Mouse (Mus musculus) brain, embryonic 14.5 days (tissue): ENCODE data around the gene Dcun1d2. TPM values are rescaled to one million over a fixed set of nuclear protein-coding genes. Genes with fewer than 3 reads are reported as not detected.
A peak's percentile ranks its signal among the peaks of the same experiment; 100 is the strongest.
"Not testable (repeated sequence)": the region's sequence is repeated elsewhere in the genome, so short reads cannot be mapped to it uniquely, and the experiment has no call there.

Experiments used
- DNase-seq: peaks from one replicate; pipeline ENCODE4 v3.0.0-alpha.2; 2011; ENCODE audit warnings: low read depth
- CTCF ChIP-seq: fragments of 200-500 bp; IDR thresholded peaks from 2 replicates; pipeline ENCODE4 v1.5.1; 2012; ENCODE audit warnings: inconsistent platforms, mild to moderate bottlenecking, moderate library complexity, borderline replicate concordance; ENCODE audit not compliant: insufficient read depth, insufficient read length; ENCODE audit errors: extremely low read depth
- POLR2A ChIP-seq: fragments of 200-500 bp; IDR thresholded peaks from 2 replicates; pipeline ENCODE4 v1.6.1; 2012; ENCODE audit warnings: mild to moderate bottlenecking, inconsistent platforms, borderline replicate concordance; ENCODE audit not compliant: poor library complexity, insufficient read depth, insufficient read length, severe bottlenecking; ENCODE audit errors: extremely low read depth
- polyA plus RNA-seq: library from polyadenylated mRNA; depleted of rRNA; stranded (reverse); fragments of >200 nt; gene quantifications from 2 replicates; pipeline ENCODE4 v1.2.3, GENCODE M21; 2012; rRNA removed

The Dcun1d2 gene
- polyA plus RNA-seq, result 42.6 and 44.2 TPM in 2 replicates

GRCm38 (mm10) chr8:13287692-13288623 is at the start of gene Dcun1d2, which contains the start of gene Tmco3:
TSS of gene Dcun1d2 (minus strand) at chr8:13288131.
TSS of gene Tmco3 (plus strand) at chr8:13288190.
- peak; percentile 99 for DNase-seq
- TF ChIP-seq CTCF, result no peak
- TF ChIP-seq POLR2A, result peak; percentile 66; the same call in 1 of the 2 replicates

- no peak for TF ChIP-seq CTCF
- TF ChIP-seq POLR2A, result no peak
- DNase-seq, result peak; percentile 2
Measured at GRCm38 (mm10) chr8:13337678-13338077, 49.7 kb upstream of the Dcun1d2 start.

GRCm38 (mm10) chr8:13337245-13337644 is 49.3 kb upstream of the Dcun1d2 start:
- not testable (repeated sequence) for DNase-seq

- DNase-seq, result no peak
- TF ChIP-seq CTCF (0 out of 2 replicates have a peak, but pooled peaks have one; percentile 3), POLR2A (no peak)
Measured at GRCm38 (mm10) chr8:13334671-13335070, 46.7 kb upstream of the Dcun1d2 start.

GRCm38 (mm10) chr8:13326598-13326997 is 38.7 kb upstream of the Dcun1d2 start:
- peak; percentile 23 for DNase-seq

GRCm38 (mm10) chr8:13316671-13317070 is 28.7 kb upstream of the Dcun1d2 start:
- no peak for DNase-seq
- TF ChIP-seq POLR2A, result no peak
- no peak for TF ChIP-seq CTCF

More at GRCm38 (mm10) chr8:13326598-13326997, 38.7 kb upstream of the Dcun1d2 start:
- no peak for TF ChIP-seq POLR2A
- TF ChIP-seq CTCF, result peak; percentile 52; the same call in 1 of the 2 replicates

- TF ChIP-seq POLR2A (no peak), CTCF (no peak)
- DNase-seq, result no peak
Measured at GRCm38 (mm10) chr8:13314922-13315321, 27.0 kb upstream of the Dcun1d2 start.

GRCm38 (mm10) chr8:13306916-13307315 is 19.0 kb upstream of the Dcun1d2 start:
- DNase-seq, result no peak
- no peak for TF ChIP-seq CTCF
- TF ChIP-seq POLR2A, result no peak

- no peak for TF ChIP-seq CTCF
- no peak for TF ChIP-seq POLR2A
- DNase-seq, result no peak
Measured at GRCm38 (mm10) chr8:13306309-13306909, 18.5 kb upstream of the Dcun1d2 start.

GRCm38 (mm10) chr8:13305884-13306283 is 18.0 kb upstream of the Dcun1d2 start:
- DNase-seq, result no peak
- TF ChIP-seq POLR2A (no peak), CTCF (no peak)

- TF ChIP-seq POLR2A, result no peak
- TF ChIP-seq CTCF, result no peak
- DNase-seq, result no peak
Measured at GRCm38 (mm10) chr8:13305459-13305858, 17.5 kb upstream of the Dcun1d2 start.

- TF ChIP-seq POLR2A, result no peak
- no peak for TF ChIP-seq CTCF
- DNase-seq, result no peak
Measured at GRCm38 (mm10) chr8:13301036-13301435, 13.1 kb upstream of the Dcun1d2 start.

- TF ChIP-seq POLR2A (no peak), CTCF (no peak)
Measured at GRCm38 (mm10) chr8:13299571-13299970, 11.6 kb upstream of the Dcun1d2 start.

More at GRCm38 (mm10) chr8:13299571-13299970, 11.6 kb upstream of the Dcun1d2 start:
- no peak for DNase-seq
